Mouse (Mus musculus) ES-E14 (cell line): ENCODE results near the gene Kiss1. TPM values are rescaled to one million over a fixed set of nuclear protein-coding genes. Genes with fewer than 3 reads are reported as not detected.

Experiments used
- DNase-seq: peaks from one replicate; pipeline ENCODE4 v3.0.0-alpha.2; 2013; ENCODE audit warnings: low read depth, low spot score
- H3K27ac ChIP-seq: 2 replicates; pipeline ENCODE4 v1.5.1; 2012; ENCODE audit warnings: low read depth, mild to moderate bottlenecking, low read length, moderate library complexity, mixed read lengths; ENCODE audit not compliant: poor library complexity, insufficient read depth, severe bottlenecking
- H3K36me3 ChIP-seq: 2 replicates; pipeline ENCODE4 v1.6.1; 2012; ENCODE audit warnings: mild to moderate bottlenecking, low read length, moderate library complexity, mixed read lengths; ENCODE audit not compliant: control insufficient read depth, poor library complexity, insufficient read depth, severe bottlenecking
- H3K4me1 ChIP-seq, 2 experiments: fragments of 150-350 bp in 1 of 2; sonication (generic) in 1 of 2; 2 replicates each; pipeline ENCODE4 v1.6.1; 2012; ENCODE audit warnings: low read length in 2 of 2, mild to moderate bottlenecking in 1 of 2, mixed read lengths in 1 of 2; ENCODE audit not compliant: control insufficient read depth in 2 of 2, insufficient read depth in 2 of 2, poor library complexity in 1 of 2
- H3K4me3 ChIP-seq, 2 experiments: fragments of 150-350 bp in 1 of 2; sonication (generic) in 1 of 2; 2 replicates each; pipeline ENCODE4 v1.5.1; 2012; ENCODE audit warnings: low read length in 2 of 2, low read depth in 1 of 2, mild to moderate bottlenecking in 1 of 2, mixed read lengths in 1 of 2; ENCODE audit not compliant: insufficient read depth in 1 of 2, poor library complexity in 1 of 2, severe bottlenecking in 1 of 2
- H3K9ac ChIP-seq: 2 replicates; pipeline ENCODE4 v1.6.1; 2012; ENCODE audit warnings: low read depth, mild to moderate bottlenecking, low read length, mixed read lengths; ENCODE audit not compliant: poor library complexity, insufficient read depth, severe bottlenecking
- H3K9me3 ChIP-seq: fragments of 150-350 bp; sonication (generic); 2 replicates; pipeline ENCODE4 v1.6.1; 2012; ENCODE audit warnings: low read depth, mild to moderate bottlenecking, low read length; ENCODE audit not compliant: control insufficient read depth, insufficient read depth
- CHD2 ChIP-seq: IDR thresholded peaks from 2 replicates; pipeline ENCODE4 v1.6.1; 2014; ENCODE audit warnings: mild to moderate bottlenecking, low read depth, low read length, inconsistent platforms
- HCFC1 ChIP-seq: IDR thresholded peaks from 2 replicates; pipeline ENCODE4 v1.6.1; 2012; ENCODE audit warnings: low read length, inconsistent platforms, borderline replicate concordance; ENCODE audit not compliant: insufficient read depth
- MAFK ChIP-seq: IDR thresholded peaks from 2 replicates; pipeline ENCODE4 v1.6.1; 2014; ENCODE audit warnings: mild to moderate bottlenecking, low read depth, low read length, inconsistent platforms; ENCODE audit not compliant: insufficient read depth
- ZC3H11A ChIP-seq: IDR thresholded peaks from 2 replicates; pipeline ENCODE4 v1.6.1; 2012; ENCODE audit warnings: low read depth, mild to moderate bottlenecking, inconsistent platforms, low read length, borderline replicate concordance
- ZNF384 ChIP-seq: IDR thresholded peaks from 2 replicates; pipeline ENCODE4 v1.6.1; 2012; ENCODE audit warnings: low read depth, low read length, inconsistent platforms
- in situ Hi-C, 2 experiments: fragments of 600-800 bp; cut with MboI; formaldehyde crosslinking; loops; one replicate each; pipeline ENCODE4 v1.15.1; 2025; ENCODE audit warnings: low sequenced_read_pairs in 2 of 2, inconsistent platforms in 1 of 2; ENCODE audit not compliant: unreplicated experiment in 2 of 2
- total RNA-seq: library from RNA; depleted of rRNA; stranded (reverse); fragments of 300-350 nt; gene quantifications from 2 replicates; pipeline ENCODE4 v1.2.3, GENCODE M21; 2012

The Kiss1 gene
- total RNA-seq, 1 experiment = not detected

GRCm38 (mm10) chr1:133279632-133280093 lies 42.0 kb upstream of the Kiss1 start:
- Histone ChIP-seq H3K4me1 (no peaks in the 10 kb centered on the region), H3K27ac (no peak overlapping the region), H3K4me3 (no peak overlapping the region), H3K36me3 (no peaks in the 10 kb centered on the region), H3K9ac (no peak overlapping the region), H3K9me3 (no peaks in the 10 kb centered on the region)
- TF ChIP-seq ZC3H11A (no peak), MAFK (no peak), HCFC1 (no peak), ZNF384 (no peak), CHD2 (no peak)
- in situ Hi-C loops = no loop called here
- no peak for DNase-seq

- no peak overlapping the region for H3K27ac ChIP-seq
- H3K9ac ChIP-seq = no peak overlapping the region
- in situ Hi-C loops = no loop called here
- no peaks in the 10 kb centered on the region for H3K4me1 ChIP-seq
- no peaks in the 10 kb centered on the region for H3K36me3 ChIP-seq
- H3K4me3 ChIP-seq = no peak overlapping the region
- TF ChIP-seq ZC3H11A (no peak), ZNF384 (no peak), HCFC1 (no peak), MAFK (no peak), CHD2 (no peak)
- DNase-seq = no peak
- H3K9me3 ChIP-seq = no peaks in the 10 kb centered on the region
These were observed 41.1 kb upstream of the Kiss1 start for GRCm38 (mm10) chr1:133280537-133280936.

GRCm38 (mm10) chr1:133285907-133286306 lies 35.8 kb upstream of the Kiss1 start:
- H3K4me1 ChIP-seq = no peaks in the 10 kb centered on the region
- H3K4me3 ChIP-seq = no peak overlapping the region
- H3K27ac ChIP-seq = no peak overlapping the region
- no peaks in the 10 kb centered on the region for H3K36me3 ChIP-seq
- no peak for DNase-seq
- TF ChIP-seq HCFC1 = no peak
- no peak for TF ChIP-seq ZNF384
- no peak for TF ChIP-seq CHD2
- TF ChIP-seq ZC3H11A = no peak
- TF ChIP-seq MAFK = no peak
- in situ Hi-C loops = no loop called here
- no peaks in the 10 kb centered on the region for H3K9me3 ChIP-seq
- no peak overlapping the region for H3K9ac ChIP-seq

GRCm38 (mm10) chr1:133287051-133287450 lies 34.6 kb upstream of the Kiss1 start:
- H3K4me1 ChIP-seq = no peaks in the 10 kb centered on the region
- no peak for TF ChIP-seq HCFC1
- TF ChIP-seq MAFK = no peak
- H3K27ac ChIP-seq = no peak overlapping the region
- H3K36me3 ChIP-seq = no peaks in the 10 kb centered on the region
- H3K9me3 ChIP-seq = no peaks in the 10 kb centered on the region
- in situ Hi-C loops = no loop called here
- no peak overlapping the region for H3K9ac ChIP-seq
- no peak for DNase-seq
- H3K4me3 ChIP-seq = no peak overlapping the region

GRCm38 (mm10) chr1:133287880-133288279 lies 33.8 kb upstream of the Kiss1 start:
- H3K36me3 ChIP-seq = no peaks in the 10 kb centered on the region
- no peak overlapping the region for H3K4me3 ChIP-seq
- H3K27ac ChIP-seq = no peak overlapping the region

More at GRCm38 (mm10) chr1:133287880-133288279, 33.8 kb upstream of the Kiss1 start:
- in situ Hi-C loops = no loop called here
- no peak for DNase-seq
- Histone ChIP-seq H3K4me1 (no peaks in the 10 kb centered on the region), H3K9ac (no peak overlapping the region), H3K9me3 (no peaks in the 10 kb centered on the region)
- no peak for TF ChIP-seq MAFK
- no peak for TF ChIP-seq ZC3H11A
- no peak for TF ChIP-seq ZNF384
- TF ChIP-seq HCFC1 = no peak
- TF ChIP-seq CHD2 = no peak
